Mouse (Mus musculus) neural tube, embryonic 13.5 days (tissue): ENCODE results near the gene Ropn1. TPM values are rescaled to one million over a fixed set of nuclear protein-coding genes. Genes with fewer than 3 reads are reported as not detected.
"Not testable (repeated sequence)": the region's sequence is repeated elsewhere in the genome, so short reads cannot be mapped to it uniquely, and the experiment has no call there.

Source experiments
- ATAC-seq: fragments of 200-750 bp; cut with Nextera tagmentation; 2 replicates; pipeline ENCODE4 v1.8.0; 2017; ENCODE audit warnings: low read depth, mild to moderate bottlenecking, moderate TSS enrichment, moderate library complexity
- H3K27ac ChIP-seq: fragments of 300-500 bp; sonication (generic); replicated peaks from 2 replicates; pipeline ENCODE4 v1.5.1; 2015; ENCODE audit warnings: moderate library complexity, mild to moderate bottlenecking, inconsistent platforms
- H3K27me3 ChIP-seq: fragments of 300-500 bp; sonication (generic); 2 replicates; pipeline ENCODE4 v1.6.1; 2015; ENCODE audit warnings: mild to moderate bottlenecking, inconsistent platforms
- H3K36me3 ChIP-seq: fragments of 300-500 bp; sonication (generic); 2 replicates; pipeline ENCODE4 v1.6.1; 2015; ENCODE audit warnings: mild to moderate bottlenecking, inconsistent platforms
- H3K4me1 ChIP-seq: fragments of 300-500 bp; sonication (generic); replicated peaks from 2 replicates; pipeline ENCODE4 v1.6.1; 2015; ENCODE audit warnings: inconsistent platforms
- H3K4me2 ChIP-seq: fragments of 300-500 bp; sonication (generic); 2 replicates; pipeline ENCODE4 v1.6.1; 2015; ENCODE audit warnings: inconsistent platforms, mild to moderate bottlenecking, moderate library complexity
- H3K4me3 ChIP-seq: fragments of 300-500 bp; sonication (generic); 2 replicates; pipeline ENCODE4 v1.5.1; 2015; ENCODE audit warnings: mild to moderate bottlenecking, inconsistent platforms
- H3K9ac ChIP-seq: fragments of 300-500 bp; sonication (generic); 2 replicates; pipeline ENCODE4 v1.6.1; 2015; ENCODE audit warnings: moderate library complexity, mild to moderate bottlenecking, inconsistent platforms
- H3K9me3 ChIP-seq: fragments of 300-500 bp; sonication (generic); 2 replicates; pipeline ENCODE4 v1.6.1; 2016; ENCODE audit warnings: inconsistent platforms
- WGBS: fragments of 180-500 bp; shearing (Covaris S2); methylation state at CpG from one replicate; pipeline ENCODE4 v1.1.7; 2015; 5-methylcytosine and 5-hydroxymethylcytosine counted together
- polyA plus RNA-seq: library from polyadenylated mRNA; unstranded; fragments of >200 nt; fragmentation: Nextera tagmentation; extraction: Ambion mirVana; gene quantifications from 2 replicates; pipeline ENCODE4 v1.2.1, GENCODE M21; 2015

Ropn1 gene
- polyA plus RNA-seq, 1 experiment from 2014 or later, result not detected

- Histone ChIP-seq H3K4me3 (no peak overlapping the region), H3K36me3 (peaks cover 8% of the 10 kb centered on the region), H3K4me2 (no peak overlapping the region), H3K4me1 (peaks cover 9% of the 10 kb centered on the region), H3K9me3 (no peaks in the 10 kb centered on the region), H3K27me3 (no peaks in the 10 kb centered on the region), H3K27ac (no peak overlapping the region), H3K9ac (no peak overlapping the region)
- WGBS, result 93% methylated on average over 6 of the region's 7 CpGs
- no peak for ATAC-seq
Observed at GRCm38 (mm10) chr16:34694477-34694876, 44.8 kb downstream of the Ropn1 start.

- H3K27me3 ChIP-seq, H3K4me2 ChIP-seq, H3K36me3 ChIP-seq, H3K9me3 ChIP-seq, H3K4me3 ChIP-seq, H3K9ac ChIP-seq, ATAC-seq, H3K27ac ChIP-seq, H3K4me1 ChIP-seq: not testable (repeated sequence)
- WGBS, result 85% methylated on average over 3 of the region's 3 CpGs
Observed at GRCm38 (mm10) chr16:34698721-34699120, 49.0 kb downstream of the Ropn1 start.

GRCm38 (mm10) chr16:34700165-34700827 is 50.6 kb downstream of the Ropn1 start:
- WGBS, result 36% methylated on average over 7 of the region's 7 CpGs
- H3K4me2 ChIP-seq, result no peak overlapping the region

GRCm38 (mm10) chr16:34700828-34701216 is 51.1 kb downstream of the Ropn1 start:
- 90% methylated on average over 6 of the region's 6 CpGs for WGBS
- Histone ChIP-seq H3K27ac (no peak overlapping the region), H3K4me2 (no peak overlapping the region), H3K9me3 (no peaks in the 10 kb centered on the region), H3K36me3 (peaks cover 14% of the 10 kb centered on the region), H3K4me3 (no peak overlapping the region), H3K4me1 (no peaks in the 10 kb centered on the region), H3K27me3 (no peaks in the 10 kb centered on the region), H3K9ac (no peak overlapping the region)
- no peak for ATAC-seq

More at GRCm38 (mm10) chr16:34700165-34700827, 50.6 kb downstream of the Ropn1 start:
- Histone ChIP-seq H3K27ac (no peak overlapping the region), H3K9ac (no peak overlapping the region), H3K4me3 (no peak overlapping the region), H3K27me3 (no peaks in the 10 kb centered on the region), H3K36me3 (peaks cover 9% of the 10 kb centered on the region), H3K4me1 (no peaks in the 10 kb centered on the region), H3K9me3 (no peaks in the 10 kb centered on the region)
- peak; percentile 80 for ATAC-seq

GRCm38 (mm10) chr16:34706019-34706418 is 56.3 kb downstream of the Ropn1 start:
- peaks cover 32% of the 10 kb centered on the region for H3K36me3 ChIP-seq
- H3K9me3 ChIP-seq, result no peaks in the 10 kb centered on the region
- no peaks in the 10 kb centered on the region for H3K27me3 ChIP-seq
- no peak overlapping the region for H3K4me2 ChIP-seq
- ATAC-seq, result no peak
- WGBS, result 86% methylated on average over 2 of the region's 2 CpGs
- H3K4me1 ChIP-seq, result no peaks in the 10 kb centered on the region
- no peak overlapping the region for H3K27ac ChIP-seq
- H3K4me3 ChIP-seq, result no peak overlapping the region
- no peak overlapping the region for H3K9ac ChIP-seq

GRCm38 (mm10) chr16:34706487-34706946 is 56.8 kb downstream of the Ropn1 start:
- Histone ChIP-seq H3K36me3 (peaks cover 32% of the 10 kb centered on the region), H3K4me2 (no peak overlapping the region), H3K4me1 (no peaks in the 10 kb centered on the region), H3K27me3 (no peaks in the 10 kb centered on the region), H3K27ac (no peak overlapping the region), H3K9me3 (no peaks in the 10 kb centered on the region), H3K9ac (no peak overlapping the region), H3K4me3 (no peak overlapping the region)
- no peak for ATAC-seq
- WGBS, result 88% methylated on average over 7 of the region's 7 CpGs

- Histone ChIP-seq H3K4me2 (no peak overlapping the region), H3K36me3 (peaks cover 25% of the 10 kb centered on the region), H3K9ac (no peak overlapping the region), H3K27ac (no peak overlapping the region), H3K4me1 (no peaks in the 10 kb centered on the region), H3K4me3 (no peak overlapping the region), H3K27me3 (no peaks in the 10 kb centered on the region), H3K9me3 (no peaks in the 10 kb centered on the region)
- 86% methylated on average over 3 of the region's 3 CpGs for WGBS
- no peak for ATAC-seq
Observed at GRCm38 (mm10) chr16:34711481-34711880, 61.8 kb downstream of the Ropn1 start.

- H3K4me3 ChIP-seq, result no peak overlapping the region
- no peak for ATAC-seq
- peaks cover 29% of the 10 kb centered on the region for H3K36me3 ChIP-seq
- H3K9ac ChIP-seq, result no peak overlapping the region
- H3K9me3 ChIP-seq, result 0 out of 2 replicates have a peak, but pooled peaks cover 7% of the 10 kb centered on the region
- H3K4me2 ChIP-seq, result no peak overlapping the region
- WGBS, result 93% methylated on average over 3 of the region's 3 CpGs
- no peaks in the 10 kb centered on the region for H3K4me1 ChIP-seq
- H3K27ac ChIP-seq, result no peak overlapping the region
- no peaks in the 10 kb centered on the region for H3K27me3 ChIP-seq
Observed at GRCm38 (mm10) chr16:34725156-34725555, 75.4 kb downstream of the Ropn1 start.

Other genes starting within 250 kb of the Ropn1 start
- 23.9 and 25.1 TPM in 2 replicates for gene Kalrn, start 76.4 kb upstream of the Ropn1 start, polyA plus RNA-seq
- 4.2 and 5.7 TPM in 2 replicates for gene Ccdc14, start 40.7 kb downstream of the Ropn1 start, polyA plus RNA-seq
- 3.6 and 6.9 TPM in 2 replicates for gene Mylk, start 95.3 kb downstream of the Ropn1 start, polyA plus RNA-seq